Mouse (Mus musculus) brain, embryonic 14.5 days (tissue): Measurements from ENCODE around the gene Bcor.

Experiments used
- CTCF ChIP-seq: fragments of 200-500 bp; IDR thresholded peaks from 2 replicates; pipeline ENCODE4 v1.5.1; 2012; ENCODE audit warnings: inconsistent platforms, mild to moderate bottlenecking, moderate library complexity, borderline replicate concordance; ENCODE audit not compliant: insufficient read depth, insufficient read length; ENCODE audit errors: extremely low read depth
- POLR2A ChIP-seq: fragments of 200-500 bp; IDR thresholded peaks from 2 replicates; pipeline ENCODE4 v1.6.1; 2012; ENCODE audit warnings: mild to moderate bottlenecking, inconsistent platforms, borderline replicate concordance; ENCODE audit not compliant: poor library complexity, insufficient read depth, insufficient read length, severe bottlenecking; ENCODE audit errors: extremely low read depth

DNA sequence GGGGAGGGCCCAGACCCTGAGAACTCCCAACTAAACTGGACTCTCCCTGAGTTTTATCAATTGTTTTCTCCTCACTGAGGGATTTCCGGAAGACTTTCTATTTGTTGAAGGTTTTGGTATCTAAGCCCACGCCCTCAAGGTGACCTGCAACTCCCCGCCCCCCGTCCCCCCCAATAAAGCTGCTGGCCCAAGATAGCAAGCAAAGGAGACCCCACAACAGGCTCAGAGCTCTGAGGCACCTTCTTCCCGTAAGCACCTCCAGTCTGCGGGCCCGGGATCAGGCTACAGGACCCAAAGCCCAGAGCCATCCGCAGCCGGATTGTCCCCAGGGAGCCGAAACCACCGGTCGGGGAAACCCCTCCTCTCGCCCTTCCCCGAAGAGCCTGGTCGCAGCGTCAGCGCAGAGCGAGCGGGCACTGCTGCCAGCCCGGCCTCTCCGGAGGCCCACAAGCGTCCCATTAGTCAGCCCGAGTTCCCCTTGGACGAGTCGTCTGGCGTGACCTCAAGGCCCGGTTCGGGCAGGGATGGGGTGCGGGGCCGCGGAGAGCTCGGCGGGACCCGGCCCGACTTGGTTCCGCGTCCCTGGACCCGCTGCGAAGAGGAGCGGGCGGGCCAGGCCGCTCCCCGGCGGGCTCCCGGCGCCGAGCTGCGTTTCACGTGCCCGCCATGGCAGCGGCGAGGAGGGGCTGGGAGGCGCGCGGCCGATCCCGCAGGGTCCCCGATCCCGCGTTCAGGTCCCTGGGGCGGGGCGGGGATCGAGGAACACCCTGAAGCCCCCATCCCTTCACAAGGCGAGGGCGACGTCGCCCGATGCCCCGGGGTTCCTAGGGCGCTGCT lies 73.3 kb downstream of the Bcor start:
- TF ChIP-seq POLR2A (no peak), CTCF (no peak)
